Mouse (Mus musculus) liver, adult 2 months (tissue): Measurements from ENCODE around the gene Smco2.

Source experiments
- CTCF ChIP-seq: fragments of 200-500 bp; IDR thresholded peaks from 2 replicates; pipeline ENCODE4 v1.5.1; 2011; ENCODE audit warnings: low read depth, low read length, control low read depth
- POLR2A ChIP-seq: fragments of 200-500 bp; IDR thresholded peaks from 2 replicates; pipeline ENCODE4 v1.6.1; 2011; ENCODE audit warnings: low read length, control low read depth; ENCODE audit not compliant: insufficient read depth; ENCODE audit errors: extremely low read depth

- TF ChIP-seq CTCF (no peak), POLR2A (no peak)
Observed at GRCm38 (mm10) chr6:146844867-146845266, 5.0 kb upstream of the Smco2 start.
